Mouse (Mus musculus): Measurements from ENCODE around the gene Gm11939. TPM values are rescaled to one million over a fixed set of nuclear protein-coding genes. Genes with fewer than 3 reads are reported as not detected.
"Not testable (repeated sequence)": the region's sequence is repeated elsewhere in the genome, so short reads cannot be mapped to it uniquely, and the experiment has no call there.

The Gm11939 gene
- total RNA-seq (2021): not detected
- long read RNA-seq, experiment 1, partial matches to known transcripts: 0 of 1 reads
- long read RNA-seq, experiment 1, other reads (novel, unspliced or antisense): 0 of 1 reads
- long read RNA-seq, experiment 2: 0 reads

GRCm38 (mm10) chr11:99559366-99559765, at the start of gene Gm11939:
TSS of gene Gm11939 (minus strand) at chr11:99559466.
- DNase-seq (ENCODE audit: low spot score in 2 of 2): no peak

GRCm38 (mm10) chr11:99603208-99603607, 43.9 kb upstream of the Gm11939 start, which contains the start of gene Gm11938:
TSS of gene Gm11938 (minus strand) at chr11:99603308.
- DNase-seq (ENCODE audit: low spot score in 2 of 2): not testable (repeated sequence)

- not testable (repeated sequence) for DNase-seq (ENCODE audit: low spot score in 2 of 2)
These were observed 38.5 kb upstream of the Gm11939 start, which contains the start of gene Krtap9-3 for GRCm38 (mm10) chr11:99597742-99598141. TSS of gene Krtap9-3 (minus strand) at chr11:99598105.

GRCm38 (mm10) chr11:99590981-99591380, 31.7 kb upstream of the Gm11939 start, which contains the start of gene Krtap1-3:
TSS of gene Krtap1-3 (minus strand) at chr11:99591339.
- DNase-seq (ENCODE audit: low spot score in 2 of 2): no peak

- no peak for DNase-seq (ENCODE audit: low spot score in 2 of 2)
These were observed 25.8 kb upstream of the Gm11939 start for GRCm38 (mm10) chr11:99585096-99585495.

GRCm38 (mm10) chr11:99583245-99583704, 24.0 kb upstream of the Gm11939 start, which contains the start of gene Krtap1-4:
TSS of gene Krtap1-4 (minus strand) at chr11:99583654.
- DNase-seq (ENCODE audit: low spot score in 2 of 2): no peak

- no peak for DNase-seq (ENCODE audit: low spot score in 2 of 2)
These were observed 22.3 kb upstream of the Gm11939 start for GRCm38 (mm10) chr11:99581564-99581963.

GRCm38 (mm10) chr11:99581051-99581450, 21.8 kb upstream of the Gm11939 start:
- DNase-seq (ENCODE audit: low spot score in 2 of 2): no peak

- DNase-seq (ENCODE audit: low spot score in 2 of 2): no peak
These were observed 21.4 kb upstream of the Gm11939 start, which contains the start of gene Krtap1-5 for GRCm38 (mm10) chr11:99580636-99581035. TSS of gene Krtap1-5 (minus strand) at chr11:99581016.

GRCm38 (mm10) chr11:99574106-99574505, 14.8 kb upstream of the Gm11939 start:
- DNase-seq (ENCODE audit: low spot score in 2 of 2): peak; percentile 48 to 56

- no peak for DNase-seq (ENCODE audit: low spot score in 2 of 2)
These were observed 13.9 kb upstream of the Gm11939 start for GRCm38 (mm10) chr11:99573164-99573563.

GRCm38 (mm10) chr11:99566530-99566929, 7.3 kb upstream of the Gm11939 start, which contains the start of gene Krtap3-1:
TSS of gene Krtap3-1 (minus strand) at chr11:99566630.
- DNase-seq (ENCODE audit: low spot score in 2 of 2): no peak

- DNase-seq (ENCODE audit: low spot score in 2 of 2): no peak
These were observed 3.3 kb upstream of the Gm11939 start for GRCm38 (mm10) chr11:99562580-99562979.

- DNase-seq (ENCODE audit: low spot score in 2 of 2): no peak
These were observed 1.1 kb downstream of the Gm11939 start for GRCm38 (mm10) chr11:99557976-99558745.

- DNase-seq (ENCODE audit: low spot score in 2 of 2): no peak
These were observed 2.5 kb downstream of the Gm11939 start, which contains the start of gene Krtap3-2 for GRCm38 (mm10) chr11:99556753-99557152. TSS of gene Krtap3-2 (minus strand) at chr11:99556853.

- DNase-seq (ENCODE audit: low spot score in 2 of 2): no peak
These were observed 3.1 kb downstream of the Gm11939 start for GRCm38 (mm10) chr11:99556195-99556594.

- DNase-seq (ENCODE audit: low spot score in 2 of 2): no peak
These were observed 8.5 kb downstream of the Gm11939 start, which contains the start of gene Krtap3-3 for GRCm38 (mm10) chr11:99550765-99551164. TSS of gene Krtap3-3 (minus strand) at chr11:99550865.

- DNase-seq (ENCODE audit: low spot score in 2 of 2): no peak
These were observed 11.4 kb downstream of the Gm11939 start for GRCm38 (mm10) chr11:99547892-99548291.

GRCm38 (mm10) chr11:99539721-99540120, 19.5 kb downstream of the Gm11939 start:
- peak in 1 of 2 experiments; percentile 30 for DNase-seq (ENCODE audit: low spot score in 2 of 2)

- DNase-seq (ENCODE audit: low spot score in 2 of 2): no peak
These were observed 37.9 kb downstream of the Gm11939 start, which contains the start of gene Krt39 for GRCm38 (mm10) chr11:99521288-99521860. TSS of gene Krt39 (minus strand) at chr11:99521338.

- DNase-seq (ENCODE audit: low spot score in 2 of 2): no peak
These were observed 45.2 kb downstream of the Gm11939 start for GRCm38 (mm10) chr11:99514098-99514497.

All from gastrocnemius, postnatal 4 days (tissue).